ENCODE assay signal across 15 mouse cellular contexts in the genomic region with DNA sequence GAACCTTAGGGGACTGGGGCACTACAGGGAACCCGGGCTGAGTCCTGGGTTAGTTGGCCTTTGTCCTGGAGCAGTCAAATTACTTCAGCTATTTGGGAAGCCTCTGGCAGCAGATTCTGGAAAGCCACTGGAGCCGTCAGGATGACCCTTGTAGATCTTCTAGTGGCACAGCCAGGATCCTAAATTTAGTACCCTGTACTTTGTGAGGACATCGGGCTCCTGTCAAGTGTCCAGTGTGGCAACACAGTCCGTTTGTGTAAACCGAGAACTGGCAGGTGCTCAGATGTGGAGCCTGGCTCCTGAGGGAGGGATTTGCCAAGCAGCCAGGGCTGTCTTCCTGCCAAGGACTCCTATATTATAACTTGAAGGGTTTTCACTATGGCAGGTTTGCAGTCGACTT.
DNase-seq lines count a peak whose midpoint lies in the region; ATAC-seq lines count a peak whose summit lies in the region.
"Had no signal": no experiment of that assay in that cellular context is flagged by ENCODE, and none has a peak within 500 bp of the region (broad histone marks: within the 10 kb centered on the region; RNA-seq: fewer than 3 reads in every experiment).

No protein-coding gene starts in this region.

- H3K27ac ChIP-seq in heart, embryonic 12.5 days (ENCODE audit: poor library complexity, severe bottlenecking), result no peak overlapping the region
- H3K27ac ChIP-seq in heart, embryonic 16.5 days (ENCODE audit: low read length), result peak overlapping the region; percentile 34
- H3K27ac ChIP-seq: forebrain, embryonic 13.5 days; kidney, embryonic 15.5 days; liver, embryonic 15.5 days; neural tube, embryonic 15.5 days had no signal

- H3K9ac ChIP-seq in heart, embryonic 12.5 days, result no peak overlapping the region
- H3K9ac ChIP-seq in heart, embryonic 16.5 days (ENCODE audit: low read length), result no peak overlapping the region
- H3K9ac ChIP-seq: forebrain, embryonic 13.5 days; kidney, embryonic 15.5 days; liver, embryonic 15.5 days; neural tube, embryonic 15.5 days had no signal

- H3K4me2 ChIP-seq in heart, embryonic 12.5 days, result no peak overlapping the region
- no peak overlapping the region for H3K4me2 ChIP-seq in heart, embryonic 16.5 days (ENCODE audit: low read depth, low read length)
- H3K4me2 ChIP-seq: forebrain, embryonic 13.5 days; kidney, embryonic 15.5 days; liver, embryonic 15.5 days; neural tube, embryonic 15.5 days had no signal

- peaks cover 32% of the 10 kb centered on the region for H3K4me1 ChIP-seq in heart, embryonic 12.5 days (replicated peaks)
- peaks cover 12% of the 10 kb centered on the region for H3K4me1 ChIP-seq in heart, embryonic 16.5 days (ENCODE audit: control insufficient read depth, insufficient read depth, low read length)
- H3K4me1 ChIP-seq: forebrain, embryonic 13.5 days; liver, embryonic 15.5 days had no signal

- no peaks in the 10 kb centered on the region for H3K27me3 ChIP-seq in heart, embryonic 12.5 days (replicated peaks)
- no peaks in the 10 kb centered on the region for H3K27me3 ChIP-seq in heart, embryonic 16.5 days (ENCODE audit: control insufficient read depth, insufficient read depth, low read length)
- H3K27me3 ChIP-seq: forebrain, embryonic 13.5 days; kidney, embryonic 15.5 days; liver, embryonic 15.5 days; neural tube, embryonic 15.5 days had no signal

- ATAC-seq in heart, embryonic 12.5 days (ENCODE audit: insufficient number of reproducible peaks, low FRiP score), result no peak
- ATAC-seq in heart, embryonic 16.5 days (replicated peaks; ENCODE audit: extremely low read depth, insufficient read depth, low FRiP score), result peak; percentile 54; the same call in 1 of the 2 replicates
- ATAC-seq: forebrain, embryonic 13.5 days; inflammation-experienced regulatory T-cells, adult 6 months had no signal

- 54% methylated on average over 6 of the region's 6 CpGs for WGBS in heart, embryonic 12.5 days
- 48% methylated on average over 6 of the region's 6 CpGs for WGBS in heart, embryonic 16.5 days

- no peaks in the 10 kb centered on the region for H3K36me3 ChIP-seq in heart, embryonic 12.5 days
- H3K36me3 ChIP-seq in heart, embryonic 16.5 days (ENCODE audit: control insufficient read depth, insufficient read depth), result no peaks in the 10 kb centered on the region
- H3K36me3 ChIP-seq: kidney, embryonic 15.5 days; liver, embryonic 15.5 days; neural tube, embryonic 15.5 days had no signal

- DNase-seq in heart, adult 11 months, result peak; percentile 98
- peak; percentile 37 to 60 for DNase-seq in gastrocnemius, postnatal 36 days
- DNase-seq in lung, postnatal 36 days, result peak; percentile 53
- DNase-seq in urinary bladder, postnatal 4 days (ENCODE audit: low spot score in 2 of 2), result no peak
- DNase-seq in layer of hippocampus, postnatal 36 days, result no peak
- no peak for DNase-seq in thymus, postnatal 14 days
- DNase-seq: cerebellum, adult 11-12 months; right cerebral cortex, adult 18-20 months had no signal

- H3K4me3 ChIP-seq in heart, embryonic 12.5 days, result no peak overlapping the region
- H3K4me3 ChIP-seq in heart, embryonic 16.5 days (ENCODE audit: low read length), result no peak overlapping the region
- H3K4me3 ChIP-seq: forebrain, embryonic 13.5 days; kidney, embryonic 15.5 days; liver, embryonic 15.5 days; neural tube, embryonic 15.5 days had no signal

- intact Hi-C loops in gastrocnemius, postnatal 36 days (cut with DNase I), result no loop called here

- H3K9me3 ChIP-seq in heart, embryonic 12.5 days (replicated peaks), result no peaks in the 10 kb centered on the region
- 0 out of 2 replicates have a peak, but pooled peaks cover 2% of the 10 kb centered on the region for H3K9me3 ChIP-seq in heart, embryonic 16.5 days (replicated peaks; ENCODE audit: control insufficient read depth, low read length)
- H3K9me3 ChIP-seq: forebrain, embryonic 13.5 days; kidney, embryonic 15.5 days; liver, embryonic 15.5 days; neural tube, embryonic 15.5 days had no signal

Comparison
In these comparisons a context has a peak if more than half of its experiments do, and no peak if none do; other contexts are left out.
1. DNase-seq: peak in heart, adult 11 months (single experiment), gastrocnemius, postnatal 36 days (2 of 2) and lung, postnatal 36 days (single experiment); none in urinary bladder, postnatal 4 days (0 of 2), layer of hippocampus, postnatal 36 days (0 of 2) and thymus, postnatal 14 days (single experiment).